Mouse (Mus musculus) thymus, adult 2 months (tissue): ENCODE measurements around the gene Ints5. TPM values are rescaled to one million over a fixed set of nuclear protein-coding genes. Genes with fewer than 3 reads are reported as not detected.

Experiments used
- DNase-seq: peaks from one replicate; pipeline ENCODE4 v3.0.0; 2021
- H3K27ac ChIP-seq: fragments of 200-500 bp; 2 replicates; pipeline ENCODE4 v1.5.1; 2012; ENCODE audit warnings: low read length, control low read depth; ENCODE audit not compliant: control insufficient read depth, insufficient read depth
- H3K27me3 ChIP-seq: fragments of 200-500 bp; 2 replicates; pipeline ENCODE4 v1.6.1; 2012; ENCODE audit warnings: mild to moderate bottlenecking, low read length, moderate library complexity, mixed read lengths; ENCODE audit not compliant: control insufficient read depth, insufficient read depth
- H3K36me3 ChIP-seq: fragments of 200-500 bp; 2 replicates; pipeline ENCODE4 v1.6.1; 2012; ENCODE audit warnings: mild to moderate bottlenecking, low read length, moderate library complexity; ENCODE audit not compliant: control insufficient read depth, insufficient read depth
- H3K4me1 ChIP-seq: fragments of 200-500 bp; replicated peaks from 2 replicates; pipeline ENCODE4 v1.6.1; 2012; ENCODE audit warnings: low read length; ENCODE audit not compliant: control insufficient read depth, insufficient read depth
- H3K4me3 ChIP-seq: fragments of 200-500 bp; 2 replicates; pipeline ENCODE4 v1.5.1; 2012; ENCODE audit warnings: mild to moderate bottlenecking, low read length, control low read depth, moderate library complexity; ENCODE audit not compliant: control insufficient read depth, insufficient read depth
- CTCF ChIP-seq: fragments of 200-500 bp; IDR thresholded peaks from 2 replicates; pipeline ENCODE4 v1.5.1; 2012; ENCODE audit warnings: mild to moderate bottlenecking, control low read depth, low read length, moderate library complexity, borderline replicate concordance; ENCODE audit not compliant: control insufficient read depth, poor library complexity, insufficient read depth; ENCODE audit errors: extremely low read depth
- POLR2A ChIP-seq: fragments of 200-500 bp; IDR thresholded peaks from 2 replicates; pipeline ENCODE4 v1.6.1; 2012; ENCODE audit warnings: mild to moderate bottlenecking, low read length, control low read depth, moderate library complexity; ENCODE audit not compliant: control insufficient read depth, poor library complexity, insufficient read depth; ENCODE audit errors: extremely low read depth
- WGBS: fragments of 180-500 bp; shearing (Covaris S2); methylation state at CpG from one replicate; pipeline ENCODE4 v1.1.7; 2018; 5-methylcytosine and 5-hydroxymethylcytosine counted together
- polyA plus RNA-seq: library from polyadenylated mRNA; depleted of rRNA; stranded (reverse); fragments of >200 nt; gene quantifications from 2 replicates; pipeline ENCODE4 v1.2.3, GENCODE M21; 2012

Ints5 gene
- polyA plus RNA-seq, 1 experiment = 51.9 TPM

DNA sequence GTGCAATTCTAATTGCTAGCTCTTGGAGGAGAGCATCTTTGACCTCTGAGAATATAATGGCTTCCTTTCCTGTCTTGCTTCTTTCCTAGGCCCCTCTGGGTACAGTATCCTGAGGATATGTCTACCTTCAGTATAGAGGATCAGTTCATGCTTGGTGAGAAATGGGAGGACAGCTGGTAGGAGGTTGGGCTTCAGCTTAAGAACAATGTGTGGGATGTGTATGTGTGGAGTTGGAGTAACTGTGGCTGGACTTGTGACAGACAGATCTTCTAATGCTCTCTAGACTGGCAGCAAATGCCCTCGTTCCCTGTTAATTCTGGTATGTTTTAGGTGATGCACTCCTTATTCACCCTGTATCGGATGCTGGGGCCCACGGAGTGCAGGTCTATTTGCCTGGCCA, 21.4 kb downstream of the Ints5 start:
- H3K36me3 ChIP-seq = peaks cover 72% of the 10 kb centered on the region

DNA sequence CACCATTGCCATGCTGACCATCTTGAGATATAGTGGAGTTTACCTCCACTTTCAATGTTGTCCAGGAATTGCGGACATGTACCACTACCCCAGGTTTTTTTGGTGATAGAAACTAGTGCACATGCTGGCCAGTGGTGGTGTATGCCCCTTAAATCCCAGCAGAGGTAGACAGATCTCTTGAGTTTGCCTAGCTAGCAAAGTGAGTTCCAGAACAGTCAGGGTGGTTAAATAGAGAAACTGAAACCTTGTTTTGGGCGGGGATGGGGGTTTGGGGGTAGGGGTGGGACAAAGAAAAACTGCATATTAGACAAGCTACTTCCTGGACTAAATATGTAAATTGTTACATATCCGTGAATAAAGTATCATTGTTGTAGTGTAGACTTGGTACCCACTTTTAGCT, 26.2 kb downstream of the Ints5 start:
- Histone ChIP-seq H3K4me1 (peaks cover 5% of the 10 kb centered on the region; the same call in 1 of the 2 replicates), H3K4me3 (no peak overlapping the region), H3K27me3 (no peaks in the 10 kb centered on the region), H3K36me3 (peaks cover 24% of the 10 kb centered on the region), H3K27ac (no peak overlapping the region)
- TF ChIP-seq POLR2A (no peak), CTCF (no peak)
- DNase-seq = no peak
- WGBS = 51% methylated on average over 3 of the region's 3 CpGs

More for the DNA sequence above, 21.4 kb downstream of the Ints5 start:
- no peaks in the 10 kb centered on the region for H3K27me3 ChIP-seq
- H3K27ac ChIP-seq = no peak overlapping the region
- no peak overlapping the region for H3K4me3 ChIP-seq
- no peak for DNase-seq
- TF ChIP-seq CTCF = no peak
- no peak for TF ChIP-seq POLR2A
- WGBS = 95% methylated on average over 3 of the region's 3 CpGs
- H3K4me1 ChIP-seq = no peaks in the 10 kb centered on the region

DNA sequence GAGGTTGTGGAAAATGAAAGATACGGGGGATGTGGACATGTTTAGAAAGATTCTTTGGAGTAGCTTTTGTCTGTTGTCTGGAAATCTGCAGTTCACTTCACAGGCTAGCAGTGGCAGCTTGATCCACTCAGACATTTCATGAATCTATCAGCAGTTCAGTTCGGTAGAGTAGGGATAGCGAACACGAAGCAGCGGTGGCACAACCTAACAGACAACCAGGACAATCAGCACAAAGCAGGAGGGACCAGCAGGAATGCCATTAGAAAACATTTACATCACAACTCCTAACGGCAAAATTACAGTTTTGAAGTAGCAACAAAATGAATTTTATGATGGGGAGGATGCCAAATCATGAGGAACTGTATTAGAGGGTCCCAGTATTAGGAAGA, 26.9 kb downstream of the Ints5 start:
- Histone ChIP-seq H3K4me1 (peaks cover 5% of the 10 kb centered on the region; the same call in 1 of the 2 replicates), H3K27me3 (no peaks in the 10 kb centered on the region), H3K27ac (peak overlapping the region; percentile 24; the same call in 1 of the 2 replicates), H3K36me3 (peaks cover 17% of the 10 kb centered on the region), H3K4me3 (no peak overlapping the region)
- 79% methylated on average over 6 of the region's 6 CpGs for WGBS
- DNase-seq = no peak
- TF ChIP-seq POLR2A (no peak), CTCF (no peak)

DNA sequence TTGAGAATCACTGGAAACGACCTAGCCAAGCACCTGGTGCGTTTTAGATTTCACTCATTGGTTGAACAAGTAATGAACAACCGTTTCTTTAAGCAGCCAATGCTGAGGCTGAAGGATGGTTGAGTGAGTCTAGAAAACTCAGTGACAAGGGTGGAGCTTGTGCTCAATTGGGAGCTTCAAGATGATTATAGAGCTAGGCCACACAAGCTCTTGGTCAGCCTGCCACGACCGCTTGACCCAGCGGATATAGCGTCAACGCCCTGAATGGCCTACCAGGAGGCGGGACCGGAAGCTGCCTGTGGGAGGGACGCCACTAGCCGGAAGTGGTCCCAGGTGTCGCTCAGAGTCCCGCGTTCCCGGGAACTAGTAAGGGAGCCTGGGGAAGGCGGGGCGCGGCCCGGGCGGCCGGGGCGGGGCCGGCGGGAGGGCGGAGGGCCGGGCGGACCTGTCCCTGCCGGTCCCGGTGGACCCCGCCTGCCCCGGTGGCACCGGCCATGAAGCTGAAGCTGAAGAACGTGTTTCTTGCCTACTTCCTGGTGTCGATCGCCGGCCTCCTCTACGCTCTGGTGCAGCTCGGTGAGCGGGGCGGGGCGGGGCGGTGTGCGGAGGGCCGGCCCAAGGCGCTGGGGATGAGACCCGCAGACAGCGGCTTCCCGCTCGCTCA, 27.4 kb downstream of the Ints5 start, which contains the start of gene B3gat3:
Gene B3gat3, plus strand, starts transcription at position 302 of the 664 bp plus-strand sequence.
- Histone ChIP-seq H3K4me1 (peaks cover 5% of the 10 kb centered on the region; the same call in 1 of the 2 replicates), H3K36me3 (peaks cover 12% of the 10 kb centered on the region), H3K27ac (peak within 1 kb of the TSS; percentile 53), H3K4me3 (peak within 1 kb of the TSS; percentile 82), H3K27me3 (no peaks in the 10 kb centered on the region)
- WGBS = 1% methylated on average over 49 of the region's 50 CpGs
- DNase-seq = peak; percentile 84
- TF ChIP-seq CTCF (no peak), POLR2A (no peak)

DNA sequence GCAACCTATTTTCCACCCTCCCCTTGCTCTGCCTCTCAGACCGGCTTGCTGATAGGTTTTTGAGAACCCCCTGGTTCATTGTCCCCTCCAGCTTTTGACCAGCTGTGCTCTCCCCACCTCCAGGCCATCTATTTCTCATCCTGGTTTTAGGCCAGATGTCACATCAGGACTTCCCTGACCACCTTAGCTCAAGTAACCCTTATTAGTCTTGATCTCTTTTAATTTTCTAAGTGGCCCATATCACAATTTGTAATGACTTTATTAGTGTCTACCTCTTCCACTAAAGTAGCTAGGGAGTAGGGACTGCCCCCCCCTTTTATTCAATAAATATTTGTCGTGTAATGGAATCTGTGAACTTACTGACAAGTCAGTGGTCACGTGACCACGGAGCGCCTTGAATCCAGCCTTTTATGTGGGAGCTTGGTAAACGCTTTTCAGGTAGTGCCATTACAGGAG, 28.1 kb downstream of the Ints5 start:
- Histone ChIP-seq H3K27ac (peak overlapping the region; percentile 53; the same call in 1 of the 2 replicates), H3K4me1 (peaks cover 5% of the 10 kb centered on the region; the same call in 1 of the 2 replicates), H3K36me3 (peaks cover 5% of the 10 kb centered on the region), H3K27me3 (no peaks in the 10 kb centered on the region), H3K4me3 (peak overlapping the region; percentile 82)
- under 1% methylated on average over 6 of the region's 6 CpGs for WGBS
- no peak for TF ChIP-seq POLR2A
- no peak for TF ChIP-seq CTCF
- peak; percentile 26 for DNase-seq

GRCm38 (mm10) chr19:8921741-8922140, 28.9 kb downstream of the Ints5 start:
- Histone ChIP-seq H3K27me3 (no peaks in the 10 kb centered on the region), H3K36me3 (no peaks in the 10 kb centered on the region), H3K4me1 (peaks cover 5% of the 10 kb centered on the region; the same call in 1 of the 2 replicates), H3K27ac (no peak overlapping the region), H3K4me3 (no peak overlapping the region)
- no peak for TF ChIP-seq POLR2A
- TF ChIP-seq CTCF = no peak
- WGBS = 78% methylated on average over 9 of the region's 9 CpGs
- no peak for DNase-seq

- Histone ChIP-seq H3K27ac (no peak overlapping the region), H3K4me1 (peaks cover 15% of the 10 kb centered on the region), H3K36me3 (no peaks in the 10 kb centered on the region), H3K4me3 (no peak overlapping the region), H3K27me3 (no peaks in the 10 kb centered on the region)
- no peak for DNase-seq
- WGBS = 26% methylated on average over 2 of the region's 2 CpGs
- TF ChIP-seq CTCF = no peak
- TF ChIP-seq POLR2A = no peak
These were observed 34.0 kb downstream of the Ints5 start for GRCm38 (mm10) chr19:8926766-8927165.
